Mouse (Mus musculus) adrenal gland, adult (tissue): ENCODE measurements around the gene Adamts20.
A peak's percentile ranks its signal among the peaks of the same experiment; 100 is the strongest.

Experiments
- DNase-seq, 2 experiments: peaks; one replicate each; pipeline ENCODE4 v3.0.0; 2022 to 2023; ENCODE audit warnings: low spot score in 1 of 2; ENCODE audit not compliant: inconsistent age in 2 of 2

Adamts20 gene

DNA sequence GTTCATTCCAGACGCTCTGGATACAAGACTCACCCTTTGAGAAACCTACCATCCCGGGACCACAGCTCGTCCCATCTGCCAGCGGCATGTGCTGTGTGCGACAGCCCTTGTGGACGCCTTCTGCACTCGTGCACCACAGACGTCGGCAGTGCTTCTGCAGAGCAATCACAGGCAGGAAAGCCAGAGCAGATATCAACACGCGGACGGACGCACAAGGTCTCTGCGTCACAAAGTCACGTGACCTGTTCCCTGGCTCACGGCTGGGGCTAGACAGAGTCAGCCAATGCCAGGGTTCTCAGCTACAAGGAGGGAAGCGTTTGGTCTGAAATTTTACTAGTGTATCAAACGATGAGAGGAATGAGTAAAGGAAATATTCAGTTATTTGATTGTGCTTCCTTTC lies 116.2 kb downstream of the Adamts20 start:
- DNase-seq, result no peak

DNA sequence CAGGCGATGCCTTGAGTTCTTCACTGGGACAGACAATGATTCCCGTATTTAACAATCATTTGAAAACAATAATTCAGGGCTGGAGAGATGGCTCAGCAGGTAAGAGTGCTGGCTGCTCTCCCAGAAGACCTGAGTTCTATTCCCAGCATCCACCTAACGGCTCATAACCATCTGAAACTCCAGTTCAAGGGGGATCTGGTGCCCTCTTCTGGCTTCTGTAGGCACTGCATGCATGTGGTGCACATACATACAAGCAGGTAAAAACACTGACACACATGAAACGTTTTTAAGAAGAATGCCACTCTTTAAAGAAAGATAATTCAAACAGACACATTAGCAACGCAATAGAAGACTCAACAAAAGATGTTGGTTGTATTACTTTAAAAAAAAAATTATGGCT lies 120.9 kb downstream of the Adamts20 start:
- no peak for DNase-seq

DNA sequence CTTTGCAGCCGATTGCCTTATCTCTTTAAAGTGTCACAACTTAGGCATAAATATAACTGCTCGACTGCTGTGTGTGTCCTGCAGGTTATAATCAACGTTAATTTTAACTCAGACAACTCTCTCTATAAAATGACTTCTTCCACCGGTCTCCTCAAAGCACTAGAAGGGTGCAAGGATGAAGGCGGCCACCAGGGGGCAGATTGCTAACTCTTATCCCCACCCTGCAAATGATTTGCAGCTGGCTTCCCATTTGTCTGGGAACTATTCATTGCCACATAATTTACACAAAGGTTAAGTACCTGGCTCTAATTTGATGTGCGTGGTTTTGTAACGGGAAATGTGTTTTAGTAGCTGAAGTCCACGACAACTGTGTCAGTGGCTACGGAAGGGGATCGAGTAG lies 122.9 kb downstream of the Adamts20 start:
- peak; percentile 70 to 92 for DNase-seq

DNA sequence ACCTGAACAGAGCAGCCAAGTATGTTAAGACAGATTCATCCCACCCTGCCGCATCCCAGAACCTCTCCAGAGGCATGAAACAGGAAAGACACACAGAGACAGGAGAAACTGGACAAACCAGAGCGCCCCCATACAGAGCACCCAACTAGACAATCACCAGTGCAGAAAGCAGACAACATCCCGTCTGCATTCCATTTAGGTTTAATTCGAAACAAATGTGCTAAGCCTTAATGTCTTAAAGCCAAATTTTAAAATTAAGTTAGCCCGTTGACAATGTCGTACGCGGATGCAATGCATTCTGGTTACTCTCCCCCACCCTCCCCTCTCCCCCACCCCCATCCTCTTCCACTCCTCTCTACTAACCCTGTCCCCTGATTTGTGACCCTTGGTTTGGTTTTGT lies 126.2 kb downstream of the Adamts20 start:
- DNase-seq, result no peak

DNA sequence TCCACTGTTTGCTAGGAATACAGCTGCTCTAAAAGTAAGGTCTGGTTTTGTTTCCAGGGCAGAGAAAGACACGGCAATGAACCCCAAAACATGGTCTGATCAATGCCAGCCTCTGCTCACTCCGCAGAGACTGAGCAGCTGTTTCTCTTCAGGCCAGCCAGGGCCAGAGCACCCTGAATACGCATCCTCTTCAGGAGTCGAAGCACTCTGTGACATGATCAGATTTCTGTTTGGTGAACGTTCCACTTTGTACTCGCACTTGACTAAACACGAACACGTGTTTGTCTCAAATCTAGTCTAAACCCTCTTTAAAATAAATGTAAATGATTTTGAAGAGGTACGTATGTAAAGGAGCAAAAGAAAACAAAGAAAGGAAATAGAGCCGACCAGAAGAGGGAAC lies 130.6 kb downstream of the Adamts20 start:
- no peak for DNase-seq

DNA sequence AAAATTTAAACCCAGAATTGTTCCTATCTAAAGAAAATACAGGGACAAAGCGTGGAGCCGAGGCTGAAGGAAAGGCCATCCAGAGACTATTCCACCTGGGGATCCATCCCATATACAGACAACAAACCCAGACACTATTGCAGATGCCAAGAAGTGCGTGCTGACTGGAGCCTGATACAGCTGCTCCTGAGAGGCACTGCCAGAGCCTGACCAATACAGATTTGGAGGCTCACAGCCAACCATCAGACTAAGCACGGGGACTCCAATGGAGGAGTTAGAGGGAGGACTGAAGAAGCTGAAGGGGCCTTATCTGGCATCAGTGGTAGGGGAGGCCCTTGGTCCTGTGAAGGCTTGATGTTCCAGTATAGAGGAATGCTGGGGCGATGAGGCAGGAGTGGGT lies 138.6 kb downstream of the Adamts20 start:
- DNase-seq, result no peak

DNA sequence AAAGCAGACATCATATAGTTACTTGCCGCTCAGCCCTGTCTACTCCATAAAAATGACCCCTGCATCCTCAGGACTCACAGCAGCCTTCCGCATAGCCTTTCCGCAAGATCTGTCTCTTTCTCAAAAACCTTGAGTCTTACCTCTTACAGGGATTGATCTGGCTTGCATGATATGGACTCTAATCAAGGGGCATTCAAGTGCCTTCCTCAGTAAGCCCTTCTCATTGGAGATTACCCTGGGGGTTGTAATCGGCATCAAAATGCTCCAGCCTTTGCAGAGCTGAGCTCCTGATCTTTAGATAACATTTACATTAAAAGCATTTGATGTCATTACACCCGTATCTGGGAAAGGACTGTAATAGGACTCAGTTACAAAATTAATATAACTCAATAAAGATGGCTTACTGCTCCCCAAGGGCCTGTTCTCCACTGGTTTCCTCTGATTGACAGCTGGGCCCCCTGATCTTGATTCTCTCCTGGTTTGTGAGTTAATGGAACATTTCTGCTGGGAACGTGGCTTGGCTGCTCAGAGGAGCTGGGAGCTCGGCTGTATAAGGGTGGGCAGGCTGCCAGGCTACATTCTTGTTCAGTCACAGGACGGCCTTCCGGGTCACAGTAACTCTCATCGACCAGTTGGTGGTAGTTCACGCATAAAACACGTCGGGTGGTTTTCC lies 139.6 kb downstream of the Adamts20 start:
- peak; percentile 67 to 84 for DNase-seq

DNA sequence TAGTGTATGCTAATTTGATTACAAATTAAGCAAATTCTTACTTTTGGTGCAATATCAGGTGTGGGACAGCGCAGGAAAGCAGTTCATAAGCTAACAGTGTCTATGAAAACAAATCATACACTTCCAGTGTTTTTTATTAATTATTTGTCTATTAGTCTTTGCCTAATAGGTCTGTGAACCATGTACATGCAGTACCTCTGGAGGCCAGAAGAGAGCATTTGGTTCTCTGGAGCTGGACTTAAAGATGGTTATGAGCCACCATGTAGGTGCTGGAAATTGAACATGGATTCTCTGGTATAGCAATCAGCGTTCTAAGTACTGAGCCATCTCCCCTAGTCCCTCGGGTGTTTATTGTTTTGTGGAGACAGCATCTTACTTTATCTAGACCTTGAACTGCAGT lies 149.0 kb downstream of the Adamts20 start:
- DNase-seq, result no peak

DNA sequence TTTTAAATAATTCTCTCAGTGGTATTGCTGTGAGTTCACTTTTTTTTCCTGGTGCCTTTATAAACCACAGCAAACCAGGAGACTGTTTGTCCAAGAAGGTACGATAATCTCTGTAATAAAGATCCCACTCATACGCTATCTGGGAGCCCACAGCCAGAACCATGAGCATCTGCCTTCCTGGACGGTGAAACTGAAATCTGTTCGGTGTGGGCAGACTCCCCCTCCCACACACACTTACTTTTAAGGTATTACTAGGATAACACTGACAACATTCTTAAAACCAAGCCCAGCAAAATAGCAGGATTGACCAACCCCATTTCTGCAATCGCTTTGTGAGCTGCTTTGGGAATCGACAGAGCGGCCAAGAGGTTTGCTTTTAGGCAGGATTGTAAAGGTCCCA lies 155.5 kb downstream of the Adamts20 start:
- DNase-seq, result no peak

DNA sequence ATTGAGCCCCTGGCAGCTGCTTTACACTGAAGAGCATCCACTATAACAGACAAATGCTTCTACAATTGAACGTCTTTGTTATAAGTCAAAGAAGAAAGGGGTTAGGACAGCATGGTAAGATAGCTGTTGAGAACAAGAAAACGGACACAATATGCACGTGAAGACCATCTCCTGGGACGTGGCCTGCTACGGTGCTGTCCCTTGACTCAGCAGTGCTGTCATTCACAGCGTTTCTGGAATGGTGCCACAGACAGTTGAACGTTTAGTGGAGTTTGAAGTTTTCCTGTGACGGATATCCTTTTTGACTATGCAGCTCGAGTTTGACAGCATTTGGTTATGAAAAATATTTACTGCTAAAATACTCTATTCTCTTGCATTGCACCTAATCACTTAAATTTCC lies 157.3 kb downstream of the Adamts20 start:
- no peak for DNase-seq

DNA sequence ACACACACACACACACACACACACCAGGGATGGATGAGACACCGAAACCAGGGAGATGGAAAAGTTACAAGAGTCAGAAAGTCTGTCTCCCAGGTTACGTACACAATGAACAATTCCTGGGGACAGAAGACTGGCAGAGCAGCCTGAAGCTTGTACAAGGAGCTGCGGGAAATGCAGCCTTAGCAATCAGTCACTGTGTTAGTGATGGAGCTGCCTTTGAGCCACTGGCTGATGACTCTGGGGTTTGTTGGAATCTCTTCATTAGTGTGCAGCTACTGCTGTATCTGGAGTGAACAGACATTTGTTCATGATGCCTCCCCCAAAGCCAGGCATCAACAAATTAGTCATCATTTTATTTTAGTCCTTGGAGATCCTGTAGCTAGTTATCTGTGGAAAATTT lies 162.1 kb downstream of the Adamts20 start:
- DNase-seq, result no peak

DNA sequence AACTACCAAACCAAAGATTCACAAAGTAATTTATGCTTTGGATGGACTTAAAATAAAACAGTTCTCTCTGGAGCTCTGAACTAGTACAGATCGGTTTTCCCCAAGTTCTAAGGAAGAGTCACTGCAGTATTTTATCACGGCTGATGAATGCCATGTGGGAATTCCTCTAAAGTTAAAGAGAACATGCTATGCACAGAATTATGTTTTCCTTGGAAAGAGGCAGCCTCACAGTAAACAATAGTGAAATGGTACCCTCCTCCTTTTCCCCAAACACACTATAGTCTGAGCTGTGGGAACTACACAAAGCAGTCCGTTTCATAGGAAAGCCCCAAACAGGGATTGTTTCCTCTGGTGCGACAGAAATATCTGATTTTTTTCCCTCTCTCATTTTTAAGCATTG lies 171.1 kb downstream of the Adamts20 start:
- DNase-seq, result no peak

DNA sequence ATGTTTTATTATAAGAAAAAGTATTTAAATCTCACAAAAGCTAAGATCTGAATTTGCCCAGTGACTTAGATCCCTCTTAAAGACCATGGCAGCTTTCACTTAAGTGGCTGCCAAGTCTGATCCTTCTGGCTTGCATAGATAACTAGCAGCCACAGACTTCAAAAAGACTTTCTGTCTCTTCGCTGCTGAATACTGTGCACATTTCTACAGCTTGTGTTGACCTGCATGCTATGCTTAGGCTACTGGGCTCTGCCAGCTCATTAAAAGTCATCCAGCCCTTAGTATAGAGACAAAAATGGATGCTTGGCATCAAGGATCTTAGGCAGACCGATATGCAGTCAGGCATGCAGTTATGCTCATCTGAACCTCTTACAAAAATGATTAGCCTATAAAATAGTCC lies 177.2 kb downstream of the Adamts20 start:
- DNase-seq, result no peak

DNA sequence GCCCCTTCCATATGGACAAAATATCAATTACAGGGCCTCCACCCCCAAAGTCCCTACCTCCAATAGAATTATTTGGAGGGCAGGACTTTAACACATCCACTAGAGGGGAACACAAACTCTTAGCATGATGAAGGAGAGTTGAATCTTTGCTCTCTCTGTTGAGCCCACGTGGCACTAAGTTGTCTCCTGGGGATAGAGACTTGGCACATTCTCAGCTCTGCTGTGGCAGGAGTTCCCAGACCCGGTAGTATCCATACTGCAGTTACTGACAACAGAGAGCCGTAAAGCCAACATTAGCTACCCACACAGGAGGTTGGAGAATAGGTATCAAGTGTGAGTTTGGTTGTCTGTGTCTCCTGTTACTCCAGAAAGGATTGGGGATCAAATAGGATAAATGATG lies 177.7 kb downstream of the Adamts20 start:
- DNase-seq, result no peak

DNA sequence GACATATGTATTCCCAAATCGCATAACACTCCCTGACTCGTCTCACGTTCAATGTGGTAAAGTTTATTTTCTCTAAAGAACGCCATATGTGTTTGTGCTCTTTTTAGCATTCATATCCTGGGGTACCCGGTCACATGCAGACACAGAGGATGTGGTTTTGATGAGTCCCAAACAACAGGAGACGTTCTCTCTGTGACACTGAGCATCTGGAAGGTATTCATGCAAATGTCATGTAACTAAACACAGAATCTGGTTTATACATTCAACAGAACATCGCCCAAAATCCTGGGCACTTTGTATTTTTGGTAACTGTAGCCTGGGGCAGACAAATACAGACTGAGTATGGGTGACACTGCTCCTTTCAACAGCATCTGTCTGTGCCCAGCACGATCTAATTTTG lies 188.8 kb downstream of the Adamts20 start:
- DNase-seq, result no peak

DNA sequence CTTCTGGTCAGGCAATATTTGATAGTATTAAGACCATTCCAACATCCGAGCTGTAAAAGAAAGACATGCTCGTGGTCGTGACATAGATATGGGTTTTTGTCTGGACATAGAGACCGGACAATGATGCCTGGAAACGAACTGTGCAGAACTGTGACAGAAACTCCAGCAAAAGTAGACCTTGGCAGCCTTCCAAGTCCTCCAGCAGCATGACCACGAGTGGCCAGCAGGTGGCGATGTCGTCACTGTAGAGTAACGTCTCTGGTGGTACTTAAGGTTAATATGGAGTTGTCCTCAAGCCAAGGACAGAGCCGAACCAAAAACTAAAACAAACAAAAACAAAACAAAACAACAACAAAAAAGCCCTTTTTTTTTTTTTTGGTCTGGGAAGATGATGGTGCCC lies 199.6 kb downstream of the Adamts20 start:
- peak; percentile 74 to 95 for DNase-seq

DNA sequence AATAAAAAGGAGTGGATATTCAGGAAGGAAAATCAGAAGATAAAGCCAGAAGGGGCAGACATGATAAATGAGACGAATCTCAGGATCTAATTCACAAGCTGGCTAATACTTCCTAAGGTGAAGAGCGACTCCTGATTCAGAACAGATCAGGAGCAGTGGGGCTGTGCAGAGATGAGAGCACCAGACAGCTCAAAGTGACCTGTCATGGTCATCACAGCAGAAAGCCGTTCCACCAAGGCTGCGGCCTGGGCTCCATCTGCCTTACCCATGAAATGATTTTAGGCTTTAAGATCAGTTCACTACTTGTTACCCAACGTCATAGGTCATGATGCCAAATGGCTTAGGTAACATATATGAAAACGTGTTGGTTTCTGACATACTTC lies 200.7 kb downstream of the Adamts20 start:
- no peak for DNase-seq

DNA sequence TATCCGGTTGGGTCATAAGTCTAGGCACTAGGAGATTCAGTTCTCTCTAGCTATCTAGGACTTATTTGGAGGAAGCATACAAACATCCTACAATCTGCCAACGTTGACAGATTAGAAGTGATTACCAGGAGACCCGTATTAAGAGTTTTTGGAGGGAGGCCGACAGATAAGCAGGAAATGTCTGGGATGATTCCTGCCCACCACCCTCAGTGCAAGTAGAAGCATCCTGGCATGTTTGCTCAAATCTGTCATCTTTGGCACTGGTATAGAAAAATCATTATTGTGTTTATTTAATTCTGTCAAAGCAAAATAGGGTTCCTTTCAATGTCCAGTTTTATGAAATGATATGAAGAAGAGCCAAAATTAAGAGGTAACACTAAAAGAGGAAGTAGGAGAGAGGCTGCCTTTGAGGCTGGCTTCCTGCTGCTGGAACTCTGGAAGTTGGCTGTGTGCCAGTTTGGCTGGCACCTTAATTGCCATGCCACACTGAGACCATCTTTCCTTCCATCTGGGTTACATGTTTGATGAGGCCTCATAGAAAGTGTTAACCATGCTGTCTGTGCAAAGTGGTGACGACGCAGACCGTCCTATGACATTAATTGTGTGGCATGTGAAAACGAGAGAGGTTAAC lies 201.2 kb downstream of the Adamts20 start:
- no peak for DNase-seq

DNA sequence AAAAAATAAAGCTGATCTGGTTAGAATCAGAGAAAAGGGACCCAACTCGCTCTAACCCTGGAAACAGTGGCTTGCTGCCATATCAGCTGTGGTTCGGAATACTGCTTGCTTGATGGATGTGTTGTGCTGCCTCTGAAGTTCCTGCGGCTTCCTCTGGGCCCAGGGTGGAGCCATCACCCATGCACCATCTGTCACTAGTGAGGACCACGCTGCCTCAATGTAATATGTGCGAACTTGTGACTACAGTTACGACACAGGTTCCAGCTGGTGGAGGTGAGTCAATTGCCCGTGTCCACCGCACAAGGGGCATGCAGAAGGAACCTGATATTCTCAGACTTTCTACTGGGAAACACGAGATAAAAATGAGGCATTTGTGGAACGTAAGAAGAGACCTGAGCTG lies 202.0 kb downstream of the Adamts20 start:
- no peak for DNase-seq

DNA sequence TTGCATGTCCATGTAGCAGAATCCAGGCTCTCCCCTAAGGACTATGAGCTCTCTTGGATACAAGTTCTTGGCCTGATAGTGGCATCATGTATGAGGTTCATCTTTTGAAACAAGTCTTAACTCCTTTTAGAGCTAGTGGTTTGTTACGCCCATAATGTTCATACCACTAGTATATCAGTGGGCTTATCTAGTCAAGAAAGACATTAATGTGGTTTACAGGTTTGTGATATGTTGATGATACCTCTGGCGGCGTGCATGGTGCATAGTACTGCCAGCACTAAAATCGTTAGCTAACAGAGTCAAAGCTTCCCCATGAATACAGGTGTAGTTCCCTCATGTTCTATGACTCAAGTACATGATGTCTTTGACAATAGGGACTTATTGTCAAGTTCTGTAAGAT lies 205.7 kb downstream of the Adamts20 start:
- DNase-seq, result no peak

DNA sequence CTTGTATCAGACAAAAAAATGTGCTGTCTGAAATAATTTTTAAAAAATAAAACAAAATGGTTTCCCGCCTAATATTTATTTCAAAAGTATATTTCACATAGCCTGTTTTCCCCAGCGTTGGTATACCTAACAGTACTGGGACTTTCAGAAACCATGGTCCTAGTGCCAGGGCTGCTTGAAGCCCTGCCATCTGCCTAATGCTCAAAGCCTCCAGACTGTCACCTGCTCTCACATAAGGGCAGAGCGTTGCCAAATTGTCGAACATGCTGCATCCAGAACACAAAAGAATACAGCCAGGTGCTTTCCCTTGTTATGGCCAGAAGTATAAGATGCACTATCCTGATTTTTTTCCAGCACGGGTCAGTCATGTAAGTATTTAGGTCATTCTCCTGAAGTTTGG lies 209.7 kb downstream of the Adamts20 start:
- no peak for DNase-seq

DNA sequence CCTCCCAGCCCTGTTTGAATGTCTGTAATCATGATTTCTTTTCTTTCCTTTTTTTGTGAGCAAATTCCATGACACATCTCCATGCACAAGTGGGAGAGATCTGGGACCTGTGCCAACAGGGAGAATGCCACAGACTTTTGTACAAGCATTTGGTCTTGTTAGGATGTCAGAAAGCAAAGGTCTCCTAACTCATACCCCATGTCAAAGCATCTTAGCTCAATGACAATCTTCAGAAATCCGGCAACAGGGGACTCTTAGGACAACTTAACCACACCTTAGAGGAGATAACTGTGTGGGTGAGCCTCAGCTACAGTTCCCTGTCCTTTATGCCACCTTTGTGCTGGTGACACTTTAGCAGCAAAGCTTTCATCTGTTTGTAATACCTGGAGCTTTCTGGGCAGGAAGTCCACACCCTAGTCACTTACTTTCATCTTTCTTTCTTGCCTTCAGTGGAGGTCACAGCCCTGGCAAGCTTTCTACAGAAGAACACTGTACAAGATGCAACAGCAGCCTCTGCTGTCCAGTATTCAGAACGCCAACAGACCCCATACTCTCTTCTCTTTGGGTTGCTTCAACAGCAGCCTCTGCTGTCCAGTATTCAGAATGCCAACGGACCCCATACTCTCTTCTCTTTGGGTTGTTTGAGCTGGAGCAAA lies 210.2 kb downstream of the Adamts20 start:
- DNase-seq, result peak in 1 of 2 experiments; percentile 49
